Mouse (Mus musculus) MEL (cell line): Measurements from ENCODE around the gene Psors1c2. TPM values are rescaled to one million over a fixed set of nuclear protein-coding genes. Genes with fewer than 3 reads are reported as not detected.

Experiments used
- DNase-seq: peaks from one replicate; pipeline ENCODE4 v3.0.0; 2011; ENCODE audit warnings: low read depth, low spot score
- H3K27ac ChIP-seq: 2 replicates; pipeline ENCODE4 v1.5.1; 2012; ENCODE audit warnings: low read depth, mild to moderate bottlenecking, control low read depth, low read length, moderate library complexity; ENCODE audit not compliant: control insufficient read depth
- H3K27me3 ChIP-seq, 2 experiments: fragments of 150-350 bp in 1 of 2; sonication (generic) in 1 of 2; 2 replicates each; pipeline ENCODE4 v1.6.1; 2012; ENCODE audit warnings: low read length in 2 of 2, mild to moderate bottlenecking in 2 of 2, improper control_type of control experiment in 1 of 2, moderate library complexity in 1 of 2; ENCODE audit not compliant: insufficient read depth in 2 of 2, control insufficient read depth in 1 of 2
- H3K36me3 ChIP-seq, 2 experiments: 2 replicates each; pipeline ENCODE4 v1.6.1; 2012 to 2014; ENCODE audit warnings: low read length in 2 of 2, improper control_type of control experiment in 1 of 2, inconsistent platforms in 1 of 2, mild to moderate bottlenecking in 1 of 2; ENCODE audit not compliant: insufficient read depth in 2 of 2, control insufficient read depth in 1 of 2
- H3K4me1 ChIP-seq, 2 experiments: fragments of 150-350 bp in 1 of 2; sonication (generic) in 1 of 2; 2 replicates each; pipeline ENCODE4 v1.6.1; 2012; ENCODE audit warnings: low read length in 2 of 2, improper control_type of control experiment in 1 of 2, mild to moderate bottlenecking in 1 of 2; ENCODE audit not compliant: insufficient read depth in 2 of 2, control insufficient read depth in 1 of 2
- H3K4me3 ChIP-seq, 2 experiments: fragments of 150-350 bp in 1 of 2; sonication (generic) in 1 of 2; 2 replicates each; pipeline ENCODE4 v1.5.1; 2012; ENCODE audit warnings: low read depth in 2 of 2, low read length in 2 of 2, mild to moderate bottlenecking in 2 of 2, moderate library complexity in 2 of 2, control low read depth in 1 of 2, improper control_type of control experiment in 1 of 2; ENCODE audit not compliant: control insufficient read depth in 1 of 2, insufficient read depth in 1 of 2
- H3K79me2 ChIP-seq: 2 replicates; pipeline ENCODE4 v1.6.1; 2012; ENCODE audit warnings: mild to moderate bottlenecking, low read length, moderate library complexity; ENCODE audit not compliant: control insufficient read depth, poor library complexity, insufficient read depth
- H3K9ac ChIP-seq: 2 replicates; pipeline ENCODE4 v1.6.1; 2012; ENCODE audit warnings: low read depth, mild to moderate bottlenecking, control low read depth, low read length, moderate library complexity; ENCODE audit not compliant: control insufficient read depth, poor library complexity, severe bottlenecking
- H3K9me3 ChIP-seq: fragments of 150-350 bp; sonication (generic); replicated peaks from 2 replicates; pipeline ENCODE4 v1.6.1; 2012; ENCODE audit warnings: mild to moderate bottlenecking, low read length, improper control_type of control experiment, moderate library complexity; ENCODE audit not compliant: insufficient read depth
- CHD1 ChIP-seq: IDR thresholded peaks from 2 replicates; pipeline ENCODE4 v1.6.1; 2012; ENCODE audit warnings: low read depth, mild to moderate bottlenecking, inconsistent platforms, low read length, improper control_type of control experiment
- CHD2 ChIP-seq: IDR thresholded peaks from 2 replicates; pipeline ENCODE4 v1.6.1; 2011; ENCODE audit warnings: low read length, improper control_type of control experiment
- CTCF ChIP-seq, 3 experiments: IDR thresholded peaks in 2 of 3; conservative IDR thresholded peaks in 1 of 3; 2 replicates each; pipeline ENCODE4 v1.5.1; 2011 to 2012; ENCODE audit warnings: low read length in 3 of 3, low read depth in 2 of 3, mild to moderate bottlenecking in 2 of 3, improper control_type of control experiment in 1 of 3, inconsistent platforms in 1 of 3, mixed read lengths in 1 of 3, moderate library complexity in 1 of 3; ENCODE audit not compliant: control insufficient read depth in 1 of 3, insufficient read depth in 1 of 3, poor library complexity in 1 of 3, severe bottlenecking in 1 of 3
- ELF1 ChIP-seq: IDR thresholded peaks from 2 replicates; pipeline ENCODE4 v1.6.1; 2014; ENCODE audit warnings: low read depth, mild to moderate bottlenecking, inconsistent platforms, low read length, improper control_type of control experiment, moderate library complexity
- EP300 ChIP-seq, 2 experiments: IDR thresholded peaks; 2 replicates each; pipeline ENCODE4 v1.6.1; 2011; ENCODE audit warnings: improper control_type of control experiment in 2 of 2, low read length in 2 of 2, low read depth in 1 of 2, mild to moderate bottlenecking in 1 of 2
- ETS1 ChIP-seq: IDR thresholded peaks from 2 replicates; pipeline ENCODE4 v1.6.1; 2012; ENCODE audit warnings: low read depth, mild to moderate bottlenecking, inconsistent platforms, low read length, improper control_type of control experiment, moderate library complexity
- GABPA ChIP-seq: IDR thresholded peaks from 2 replicates; pipeline ENCODE4 v1.6.1; 2012; ENCODE audit warnings: low read depth, mild to moderate bottlenecking, inconsistent platforms, low read length, improper control_type of control experiment, moderate library complexity
- HCFC1 ChIP-seq: IDR thresholded peaks from 2 replicates; pipeline ENCODE4 v1.6.1; 2012; ENCODE audit warnings: low read depth, mild to moderate bottlenecking, inconsistent platforms, low read length, improper control_type of control experiment, moderate library complexity
- JUND ChIP-seq: IDR thresholded peaks from 2 replicates; pipeline ENCODE4 v1.6.1; 2011; ENCODE audit warnings: low read depth, mild to moderate bottlenecking, improper control_type of control experiment, low read length
- KAT2A ChIP-seq: conservative IDR thresholded peaks from 2 replicates; pipeline ENCODE4 v1.6.1; 2012; ENCODE audit warnings: low read depth, low read length, improper control_type of control experiment, inconsistent platforms
- MAX ChIP-seq: IDR thresholded peaks from 2 replicates; pipeline ENCODE4 v1.6.1; 2011; ENCODE audit warnings: low read length, improper control_type of control experiment
- MAZ ChIP-seq: IDR thresholded peaks from 2 replicates; pipeline ENCODE4 v1.6.1; 2012; ENCODE audit warnings: low read depth, mild to moderate bottlenecking, inconsistent platforms, low read length, improper control_type of control experiment
- MEF2A ChIP-seq: IDR thresholded peaks from 2 replicates; pipeline ENCODE4 v1.6.1; 2014; ENCODE audit warnings: low read depth, mild to moderate bottlenecking, inconsistent platforms, low read length, improper control_type of control experiment; ENCODE audit not compliant: poor library complexity, insufficient replicate concordance, severe bottlenecking; ENCODE audit errors: extremely low read depth
- MXI1 ChIP-seq: IDR thresholded peaks from 2 replicates; pipeline ENCODE4 v1.6.1; 2011; ENCODE audit warnings: mild to moderate bottlenecking, low read depth, low read length, improper control_type of control experiment
- MYB ChIP-seq: IDR thresholded peaks from 2 replicates; pipeline ENCODE4 v1.6.1; 2011; ENCODE audit warnings: mild to moderate bottlenecking, low read depth, low read length, improper control_type of control experiment
- NELFE ChIP-seq: IDR thresholded peaks from 2 replicates; pipeline ENCODE4 v1.6.1; 2011; ENCODE audit warnings: low read depth, low read length, improper control_type of control experiment
- NRF1 ChIP-seq: IDR thresholded peaks from 2 replicates; pipeline ENCODE4 v1.6.1; 2014; ENCODE audit warnings: low read depth, mild to moderate bottlenecking, inconsistent platforms, low read length, improper control_type of control experiment, moderate library complexity; ENCODE audit not compliant: poor library complexity, insufficient read depth, severe bottlenecking
- POLR2A ChIP-seq, 2 experiments: IDR thresholded peaks; 2 replicates each; pipeline ENCODE4 v1.6.1; 2011 to 2012; ENCODE audit warnings: low read length in 2 of 2, mild to moderate bottlenecking in 2 of 2, control low read depth in 1 of 2, improper control_type of control experiment in 1 of 2, low read depth in 1 of 2, moderate library complexity in 1 of 2; ENCODE audit not compliant: control insufficient read depth in 1 of 2, insufficient read depth in 1 of 2, poor library complexity in 1 of 2
- POLR2AphosphoS5 ChIP-seq: IDR thresholded peaks from 2 replicates; pipeline ENCODE4 v1.6.1; 2012; ENCODE audit warnings: low read depth, borderline replicate concordance, mild to moderate bottlenecking, inconsistent platforms, low read length, moderate library complexity, mixed read lengths
- RAD21 ChIP-seq: IDR thresholded peaks from 2 replicates; pipeline ENCODE4 v1.6.1; 2011; ENCODE audit warnings: mild to moderate bottlenecking, low read depth, low read length, improper control_type of control experiment
- RCOR1 ChIP-seq: IDR thresholded peaks from 2 replicates; pipeline ENCODE4 v1.6.1; 2012; ENCODE audit warnings: low read depth, mild to moderate bottlenecking, inconsistent platforms, low read length, improper control_type of control experiment
- SIN3A ChIP-seq: IDR thresholded peaks from 2 replicates; pipeline ENCODE4 v1.6.1; 2012; ENCODE audit warnings: low read length, improper control_type of control experiment, inconsistent platforms
- SMC3 ChIP-seq: IDR thresholded peaks from 2 replicates; pipeline ENCODE4 v1.6.1; 2011; ENCODE audit warnings: low read depth, low read length, improper control_type of control experiment
- TBP ChIP-seq: IDR thresholded peaks from 2 replicates; pipeline ENCODE4 v1.8.0; 2011; ENCODE audit warnings: low read depth, low read length, improper control_type of control experiment
- TCF12 ChIP-seq: IDR thresholded peaks from 2 replicates; pipeline ENCODE4 v1.6.1; 2014; ENCODE audit warnings: low read depth, mild to moderate bottlenecking, inconsistent platforms, low read length, improper control_type of control experiment, moderate library complexity
- UBTF ChIP-seq: IDR thresholded peaks from 2 replicates; pipeline ENCODE4 v1.6.1; 2012; ENCODE audit warnings: low read depth, mild to moderate bottlenecking, inconsistent platforms, low read length, improper control_type of control experiment, moderate library complexity, borderline replicate concordance; ENCODE audit not compliant: insufficient read depth
- USF1 ChIP-seq: IDR thresholded peaks from 2 replicates; pipeline ENCODE4 v1.6.1; 2014; ENCODE audit warnings: low read depth, mild to moderate bottlenecking, inconsistent platforms, low read length, improper control_type of control experiment, moderate library complexity
- USF2 ChIP-seq, 2 experiments: IDR thresholded peaks; 2 replicates each; pipeline ENCODE4 v1.6.1; 2011 to 2012; ENCODE audit warnings: improper control_type of control experiment in 2 of 2, low read length in 2 of 2, borderline replicate concordance in 1 of 2, inconsistent platforms in 1 of 2, low read depth in 1 of 2, mild to moderate bottlenecking in 1 of 2; ENCODE audit not compliant: insufficient read depth in 1 of 2
- ZC3H11A ChIP-seq: IDR thresholded peaks from 2 replicates; pipeline ENCODE4 v1.6.1; 2012; ENCODE audit warnings: low read depth, mild to moderate bottlenecking, inconsistent platforms, low read length, improper control_type of control experiment
- ZKSCAN1 ChIP-seq: IDR thresholded peaks from 2 replicates; pipeline ENCODE4 v1.6.1; 2012; ENCODE audit warnings: low read depth, mild to moderate bottlenecking, inconsistent platforms, low read length, improper control_type of control experiment, moderate library complexity
- ZMIZ1 ChIP-seq: IDR thresholded peaks from 2 replicates; pipeline ENCODE4 v1.6.1; 2012; ENCODE audit warnings: low read depth, mild to moderate bottlenecking, inconsistent platforms, low read length, improper control_type of control experiment, moderate library complexity
- polyA plus RNA-seq, 2 experiments: library from polyadenylated mRNA; stranded (reverse) in 1 of 2; unstranded in 1 of 2; fragments of >175 nt in 1 of 2; fragments of >200 nt in 1 of 2; gene quantifications; 2 replicates each; pipeline versions ENCODE4 v1.2.1 to v1.2.4; 2012; ENCODE audit warnings: low replicate concordance in 2 of 2, low read depth in 1 of 2; ENCODE audit not compliant: insufficient read length in 2 of 2, insufficient read depth in 1 of 2, missing spikeins in 1 of 2
- total RNA-seq: library from RNA; depleted of rRNA; stranded (reverse); fragments of 300-350 nt; gene quantifications from 2 replicates; pipeline ENCODE4 v1.2.3, GENCODE M21; 2012

Gene Psors1c2
- total and polyA plus RNA-seq, 3 experiments = 0.27 to 1.3 TPM; not detected in 1

DNA sequence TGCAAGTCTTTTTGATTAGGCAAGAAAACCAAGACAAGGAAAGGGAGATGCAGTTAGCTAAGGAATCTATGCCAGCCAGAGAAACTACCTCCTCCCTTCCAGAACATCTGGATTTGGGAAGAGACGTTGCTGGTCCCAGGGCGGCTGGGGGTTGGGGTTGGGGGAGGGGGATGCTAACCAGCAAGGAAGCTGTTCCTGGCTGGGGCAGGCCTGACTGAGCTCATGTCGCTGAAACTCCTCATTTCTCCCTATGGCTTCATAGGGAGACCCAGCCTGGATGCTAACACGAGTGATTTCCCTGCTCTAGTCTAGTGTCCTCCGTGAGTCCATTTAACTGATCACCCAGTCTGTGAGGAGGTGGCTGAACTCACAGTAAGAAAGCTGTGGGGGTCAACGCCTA is 30.8 kb upstream of the Psors1c2 start:
- Histone ChIP-seq H3K9me3 (no peaks in the 10 kb centered on the region), H3K27ac (no peak overlapping the region), H3K4me3 (no peak overlapping the region), H3K36me3 (no peaks in the 10 kb centered on the region), H3K9ac (no peak overlapping the region), H3K79me2 (no peaks in the 10 kb centered on the region), H3K4me1 (0 out of 4 replicates have a peak, but pooled peaks cover 0 to 2% of the 10 kb centered on the region in 2 experiments), H3K27me3 (no peaks in the 10 kb centered on the region; a peak in 1 of 4 replicates)
- DNase-seq = no peak
- no peak for TF ChIP-seq CHD1
- TF ChIP-seq USF2 (IDR thresholded peaks at IDR 0.05; ENCODE audit: borderline replicate concordance in 1 of 2, insufficient read depth in 1 of 2, low read depth in 1 of 2, low read length in 2 of 2) = no peak
- TF ChIP-seq ZC3H11A = no peak
- no peak for TF ChIP-seq ZMIZ1
- no peak for TF ChIP-seq ELF1
- TF ChIP-seq MXI1 = no peak
- TF ChIP-seq JUND = no peak
- TF ChIP-seq NELFE = no peak
- no peak for TF ChIP-seq USF1
- TF ChIP-seq ZKSCAN1 = no peak
- no peak for TF ChIP-seq MYB
- no peak for TF ChIP-seq POLR2A (IDR thresholded peaks at IDR 0.05; ENCODE audit: control insufficient read depth in 1 of 2, insufficient read depth in 1 of 2, low read depth in 1 of 2, low read length in 2 of 2, poor library complexity in 1 of 2)
- TF ChIP-seq CTCF (IDR thresholded peaks at IDR 0.05 in 2 of 3, conservative IDR thresholded peaks at IDR 0.05 in 1 of 3; ENCODE audit: control insufficient read depth in 1 of 3, insufficient read depth in 1 of 3, low read depth in 2 of 3, low read length in 3 of 3, poor library complexity in 1 of 3, severe bottlenecking in 1 of 3) = no peak
- TF ChIP-seq UBTF = no peak
- no peak for TF ChIP-seq MAZ
- TF ChIP-seq EP300 (IDR thresholded peaks at IDR 0.05; ENCODE audit: low read depth in 1 of 2, low read length in 2 of 2) = no peak
- TF ChIP-seq RAD21 = no peak
- TF ChIP-seq ETS1 = no peak
- no peak for TF ChIP-seq HCFC1

DNA sequence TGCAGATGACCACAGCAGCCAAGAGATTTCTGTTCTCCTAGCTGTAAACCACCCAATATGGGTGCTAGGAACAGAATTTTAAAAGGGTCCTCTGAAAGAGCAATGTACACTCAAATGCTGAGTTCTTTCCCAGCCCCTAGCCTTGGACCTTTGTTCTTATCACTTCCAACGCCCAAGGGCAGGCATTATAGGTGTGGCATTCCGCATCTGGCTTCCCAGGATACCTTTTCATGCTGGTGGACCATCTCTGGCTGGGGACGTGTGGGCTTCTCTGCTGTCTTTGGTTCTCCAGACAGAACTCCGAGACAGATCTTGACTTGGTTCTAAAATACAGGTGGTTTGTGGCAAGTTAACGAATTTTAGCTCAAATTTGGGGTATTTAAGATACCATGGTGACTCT is 30.2 kb upstream of the Psors1c2 start:
- no peak overlapping the region for H3K9ac ChIP-seq
- H3K27me3 ChIP-seq = no peaks in the 10 kb centered on the region; a peak in 1 of 4 replicates

More for the DNA sequence above, 30.2 kb upstream of the Psors1c2 start:
- Histone ChIP-seq H3K9me3 (no peaks in the 10 kb centered on the region), H3K27ac (no peak overlapping the region), H3K36me3 (no peaks in the 10 kb centered on the region), H3K79me2 (no peaks in the 10 kb centered on the region), H3K4me1 (0 out of 4 replicates have a peak, but pooled peaks cover 0 to 2% of the 10 kb centered on the region in 2 experiments), H3K4me3 (no peak overlapping the region)
- no peak for DNase-seq
- TF ChIP-seq POLR2AphosphoS5 = no peak
- TF ChIP-seq CHD2 = no peak
- no peak for TF ChIP-seq NRF1
- no peak for TF ChIP-seq MAX
- TF ChIP-seq RCOR1 = no peak
- no peak for TF ChIP-seq GABPA
- no peak for TF ChIP-seq RAD21
- TF ChIP-seq TCF12 = no peak
- TF ChIP-seq KAT2A = no peak
- no peak for TF ChIP-seq UBTF
- no peak for TF ChIP-seq USF1
- TF ChIP-seq TBP = no peak
- TF ChIP-seq POLR2A (IDR thresholded peaks at IDR 0.05; ENCODE audit: control insufficient read depth in 1 of 2, insufficient read depth in 1 of 2, low read depth in 1 of 2, low read length in 2 of 2, poor library complexity in 1 of 2) = no peak
- no peak for TF ChIP-seq MYB
- TF ChIP-seq CTCF (IDR thresholded peaks at IDR 0.05 in 2 of 3, conservative IDR thresholded peaks at IDR 0.05 in 1 of 3; ENCODE audit: control insufficient read depth in 1 of 3, insufficient read depth in 1 of 3, low read depth in 2 of 3, low read length in 3 of 3, poor library complexity in 1 of 3, severe bottlenecking in 1 of 3) = no peak
- TF ChIP-seq SMC3 = no peak
- no peak for TF ChIP-seq MEF2A
- no peak for TF ChIP-seq SIN3A
